Mouse (Mus musculus) forebrain, embryonic 12.5 days (tissue): Measurements from ENCODE around the gene Usp11. TPM values are rescaled to one million over a fixed set of nuclear protein-coding genes. Genes with fewer than 3 reads are reported as not detected.
"Not testable (repeated sequence)": the region's sequence is repeated elsewhere in the genome, so short reads cannot be mapped to it uniquely, and the experiment has no call there.

Source experiments
- ATAC-seq: fragments of 200-750 bp; cut with Nextera tagmentation; 2 replicates; pipeline ENCODE4 v1.8.0; 2017; ENCODE audit warnings: moderate TSS enrichment; ENCODE audit not compliant: low FRiP score
- H3K27ac ChIP-seq: fragments of 300-500 bp; sonication (generic); 2 replicates; pipeline ENCODE4 v1.5.1; 2016; ENCODE audit warnings: mild to moderate bottlenecking
- H3K27me3 ChIP-seq: fragments of 300-500 bp; sonication (generic); 2 replicates; pipeline ENCODE4 v1.6.1; 2016; ENCODE audit warnings: mild to moderate bottlenecking
- H3K36me3 ChIP-seq: fragments of 300-500 bp; sonication (generic); replicated peaks from 2 replicates; pipeline ENCODE4 v1.6.1; 2016; ENCODE audit warnings: mild to moderate bottlenecking
- H3K4me1 ChIP-seq: fragments of 300-500 bp; sonication (generic); 2 replicates; pipeline ENCODE4 v1.6.1; 2016
- H3K4me2 ChIP-seq: fragments of 300-500 bp; sonication (generic); 2 replicates; pipeline ENCODE4 v1.6.1; 2016; ENCODE audit warnings: mild to moderate bottlenecking, moderate library complexity
- H3K4me3 ChIP-seq: fragments of 300-500 bp; sonication (generic); replicated peaks from 2 replicates; pipeline ENCODE4 v1.5.1; 2016; ENCODE audit warnings: mild to moderate bottlenecking
- H3K9ac ChIP-seq: fragments of 300-500 bp; sonication (generic); 2 replicates; pipeline ENCODE4 v1.6.1; 2016; ENCODE audit warnings: mild to moderate bottlenecking
- H3K9me3 ChIP-seq: fragments of 300-500 bp; sonication (generic); 2 replicates; pipeline ENCODE4 v1.6.1; 2016
- WGBS: fragments of 180-500 bp; shearing (Covaris S2); methylation state at CpG from one replicate; pipeline ENCODE4 v1.1.7; 2016; 5-methylcytosine and 5-hydroxymethylcytosine counted together
- polyA plus RNA-seq: library from polyadenylated mRNA; unstranded; fragments of >200 nt; fragmentation: Nextera tagmentation; extraction: Ambion mirVana; gene quantifications from 2 replicates; pipeline ENCODE4 v1.2.1, GENCODE M21; 2016

Gene Usp11
- polyA plus RNA-seq, 1 experiment from 2014 or later: 72.8 TPM

GRCm38 (mm10) chrX:20692616-20693015, 11.1 kb upstream of the Usp11 start:
- ATAC-seq: no peak
- no peak overlapping the region for H3K27ac ChIP-seq
- no peak overlapping the region for H3K4me2 ChIP-seq
- H3K36me3 ChIP-seq: peaks cover 43% of the 10 kb centered on the region
- H3K4me3 ChIP-seq: no peak overlapping the region
- no peaks in the 10 kb centered on the region; the same call in 1 of the 2 replicates for H3K9me3 ChIP-seq
- no peaks in the 10 kb centered on the region for H3K27me3 ChIP-seq
- H3K9ac ChIP-seq: no peak overlapping the region
- peaks cover 10% of the 10 kb centered on the region for H3K4me1 ChIP-seq
- 70% methylated on average over 1 of the region's 1 CpGs for WGBS

GRCm38 (mm10) chrX:20695842-20696241, 7.9 kb upstream of the Usp11 start:
- no peaks in the 10 kb centered on the region for H3K9me3 ChIP-seq
- no peak overlapping the region for H3K9ac ChIP-seq
- H3K4me1 ChIP-seq: no peaks in the 10 kb centered on the region
- H3K27me3 ChIP-seq: no peaks in the 10 kb centered on the region
- H3K4me2 ChIP-seq: no peak overlapping the region
- WGBS: 92% methylated on average over 4 of the region's 4 CpGs
- H3K27ac ChIP-seq: no peak overlapping the region
- ATAC-seq: no peak
- peaks cover 59% of the 10 kb centered on the region for H3K36me3 ChIP-seq
- H3K4me3 ChIP-seq: no peak overlapping the region

- 17% methylated on average over 32 of the region's 32 CpGs for WGBS
- Histone ChIP-seq H3K9me3 (no peaks in the 10 kb centered on the region), H3K4me3 (peak overlapping the region; percentile 56), H3K36me3 (0 out of 2 replicates have a peak, but pooled peaks cover 2% of the 10 kb centered on the region), H3K27ac (peak overlapping the region; percentile 94), H3K27me3 (no peaks in the 10 kb centered on the region), H3K4me1 (no peaks in the 10 kb centered on the region), H3K4me2 (peak overlapping the region; percentile 46), H3K9ac (peak overlapping the region; percentile 60)
- ATAC-seq: peak; percentile 93
Measured at GRCm38 (mm10) chrX:20704295-20705082, 783 bp downstream of the Usp11 start.

GRCm38 (mm10) chrX:20705083-20705402, 1.3 kb downstream of the Usp11 start:
- WGBS: 43% methylated on average over 3 of the region's 3 CpGs
- Histone ChIP-seq H3K27me3 (no peaks in the 10 kb centered on the region), H3K36me3 (no peaks in the 10 kb centered on the region), H3K9ac (no peak overlapping the region), H3K9me3 (no peaks in the 10 kb centered on the region), H3K4me1 (no peaks in the 10 kb centered on the region), H3K27ac (no peak overlapping the region), H3K4me3 (peak overlapping the region; percentile 56), H3K4me2 (peak overlapping the region; percentile 46)
- ATAC-seq: no peak

GRCm38 (mm10) chrX:20728681-20729080, 25.0 kb downstream of the Usp11 start:
- no peak overlapping the region for H3K9ac ChIP-seq
- H3K27me3 ChIP-seq: no peaks in the 10 kb centered on the region
- no peaks in the 10 kb centered on the region for H3K9me3 ChIP-seq
- WGBS: 75% methylated on average over 5 of the region's 5 CpGs
- no peak overlapping the region for H3K4me3 ChIP-seq
- H3K4me1 ChIP-seq: no peaks in the 10 kb centered on the region
- no peak overlapping the region for H3K27ac ChIP-seq
- ATAC-seq: no peak
- no peak overlapping the region for H3K4me2 ChIP-seq
- no peaks in the 10 kb centered on the region for H3K36me3 ChIP-seq

- not testable (repeated sequence) for ATAC-seq, H3K27ac ChIP-seq
- 66% methylated on average over 10 of the region's 10 CpGs for WGBS
Measured at GRCm38 (mm10) chrX:20730048-20730447, 26.3 kb downstream of the Usp11 start.

GRCm38 (mm10) chrX:20736479-20736878, 32.8 kb downstream of the Usp11 start:
- no peaks in the 10 kb centered on the region for H3K36me3 ChIP-seq
- 92% methylated on average over 4 of the region's 4 CpGs for WGBS
- no peak for ATAC-seq

More at GRCm38 (mm10) chrX:20730048-20730447, 26.3 kb downstream of the Usp11 start:
- not testable (repeated sequence) for H3K9ac ChIP-seq, H3K4me3 ChIP-seq, H3K4me2 ChIP-seq, H3K9me3 ChIP-seq, H3K27me3 ChIP-seq, H3K36me3 ChIP-seq, H3K4me1 ChIP-seq

GRCm38 (mm10) chrX:20748829-20749228, 45.1 kb downstream of the Usp11 start:
- no peak overlapping the region for H3K4me2 ChIP-seq
- H3K9ac ChIP-seq: no peak overlapping the region
- H3K27ac ChIP-seq: no peak overlapping the region
- H3K27me3 ChIP-seq: no peaks in the 10 kb centered on the region
- 91% methylated on average over 2 of the region's 2 CpGs for WGBS
- H3K9me3 ChIP-seq: no peaks in the 10 kb centered on the region
- H3K4me1 ChIP-seq: no peaks in the 10 kb centered on the region
- ATAC-seq: no peak
- no peak overlapping the region for H3K4me3 ChIP-seq
- no peaks in the 10 kb centered on the region for H3K36me3 ChIP-seq

More at GRCm38 (mm10) chrX:20736479-20736878, 32.8 kb downstream of the Usp11 start:
- Histone ChIP-seq H3K27ac (no peak overlapping the region), H3K4me2 (no peak overlapping the region), H3K27me3 (no peaks in the 10 kb centered on the region), H3K9ac (no peak overlapping the region), H3K4me3 (no peak overlapping the region), H3K9me3 (no peaks in the 10 kb centered on the region), H3K4me1 (no peaks in the 10 kb centered on the region)

- H3K4me2 ChIP-seq: no peak overlapping the region
- no peak for ATAC-seq
- H3K36me3 ChIP-seq: no peaks in the 10 kb centered on the region
- no peak overlapping the region for H3K27ac ChIP-seq
- no peaks in the 10 kb centered on the region for H3K27me3 ChIP-seq
- H3K4me3 ChIP-seq: no peak overlapping the region
- H3K9me3 ChIP-seq: no peaks in the 10 kb centered on the region
- 90% methylated on average over 4 of the region's 4 CpGs for WGBS
- no peak overlapping the region for H3K9ac ChIP-seq
- H3K4me1 ChIP-seq: no peaks in the 10 kb centered on the region
Measured at GRCm38 (mm10) chrX:20761201-20761600, 57.5 kb downstream of the Usp11 start.

Other genes with a start within 250 kb of the Usp11 start
- gene Rgn, start 154.1 kb upstream of the Usp11 start, polyA plus RNA-seq: 0.19 and 0.53 TPM in 2 replicates
- gene Rbm10, start 86.4 kb upstream of the Usp11 start, polyA plus RNA-seq: 84.9 and 89.2 TPM in 2 replicates
- gene Ndufb11, start 86.3 kb upstream of the Usp11 start, polyA plus RNA-seq: 195 and 203 TPM in 2 replicates
- 336 and 380 TPM in 2 replicates for gene Uba1, start 45.6 kb upstream of the Usp11 start, polyA plus RNA-seq
- gene Cdk16, start 16.0 kb upstream of the Usp11 start, polyA plus RNA-seq: 136 and 142 TPM in 2 replicates
- 132 and 133 TPM in 2 replicates for gene Araf, start 93.9 kb downstream of the Usp11 start, polyA plus RNA-seq
- gene Timp1, start 166.3 kb downstream of the Usp11 start, polyA plus RNA-seq: 3.3 and 4.2 TPM in 2 replicates
- gene Syn1, start 217.1 kb downstream of the Usp11 start, polyA plus RNA-seq: 15.4 and 17.8 TPM in 2 replicates
- gene Cfp, start 227.6 kb downstream of the Usp11 start, polyA plus RNA-seq: 4.2 and 6.0 TPM in 2 replicates
- 20.2 and 20.4 TPM in 2 replicates for gene Elk1, start 246.7 kb downstream of the Usp11 start, polyA plus RNA-seq